Mouse (Mus musculus) limb, embryonic 13.5 days (tissue): ENCODE data around the gene Olfr293. TPM values are rescaled to one million over a fixed set of nuclear protein-coding genes. Genes with fewer than 3 reads are reported as not detected.

Experiments
- ATAC-seq: fragments of 200-750 bp; cut with Nextera tagmentation; 2 replicates; pipeline ENCODE4 v1.8.0; 2017; ENCODE audit warnings: low read depth, moderate number of reproducible peaks, moderate TSS enrichment; ENCODE audit not compliant: low FRiP score
- H3K27ac ChIP-seq: fragments of 300-500 bp; sonication (generic); 2 replicates; pipeline ENCODE4 v1.5.1; 2015; ENCODE audit warnings: inconsistent platforms, mild to moderate bottlenecking, moderate library complexity
- H3K27me3 ChIP-seq: fragments of 300-500 bp; sonication (generic); 2 replicates; pipeline ENCODE4 v1.6.1; 2015; ENCODE audit warnings: mild to moderate bottlenecking, inconsistent platforms
- H3K36me3 ChIP-seq: fragments of 300-500 bp; sonication (generic); 2 replicates; pipeline ENCODE4 v1.6.1; 2015; ENCODE audit warnings: inconsistent platforms, mild to moderate bottlenecking, moderate library complexity
- H3K4me1 ChIP-seq: fragments of 300-500 bp; sonication (generic); 2 replicates; pipeline ENCODE4 v1.6.1; 2015; ENCODE audit warnings: inconsistent platforms
- H3K4me2 ChIP-seq: fragments of 300-500 bp; sonication (generic); replicated peaks from 2 replicates; pipeline ENCODE4 v1.6.1; 2015; ENCODE audit warnings: inconsistent platforms, mild to moderate bottlenecking, moderate library complexity
- H3K4me3 ChIP-seq: fragments of 300-500 bp; sonication (generic); 2 replicates; pipeline ENCODE4 v1.5.1; 2015; ENCODE audit warnings: moderate library complexity, mild to moderate bottlenecking, inconsistent platforms
- H3K9ac ChIP-seq: fragments of 300-500 bp; sonication (generic); 2 replicates; pipeline ENCODE4 v1.6.1; 2015; ENCODE audit warnings: mild to moderate bottlenecking, inconsistent platforms
- H3K9me3 ChIP-seq: fragments of 300-500 bp; sonication (generic); 2 replicates; pipeline ENCODE4 v1.6.1; 2016; ENCODE audit warnings: inconsistent platforms
- WGBS: fragments of 180-500 bp; shearing (Covaris S2); methylation state at CpG from one replicate; pipeline ENCODE4 v1.1.7; 2015; 5-methylcytosine and 5-hydroxymethylcytosine counted together
- polyA plus RNA-seq: library from polyadenylated mRNA; unstranded; fragments of >200 nt; fragmentation: Nextera tagmentation; extraction: Ambion mirVana; gene quantifications from 2 replicates; pipeline ENCODE4 v1.2.1, GENCODE M21; 2015

Gene Olfr293
- polyA plus RNA-seq, result not detected in 2 replicates

DNA sequence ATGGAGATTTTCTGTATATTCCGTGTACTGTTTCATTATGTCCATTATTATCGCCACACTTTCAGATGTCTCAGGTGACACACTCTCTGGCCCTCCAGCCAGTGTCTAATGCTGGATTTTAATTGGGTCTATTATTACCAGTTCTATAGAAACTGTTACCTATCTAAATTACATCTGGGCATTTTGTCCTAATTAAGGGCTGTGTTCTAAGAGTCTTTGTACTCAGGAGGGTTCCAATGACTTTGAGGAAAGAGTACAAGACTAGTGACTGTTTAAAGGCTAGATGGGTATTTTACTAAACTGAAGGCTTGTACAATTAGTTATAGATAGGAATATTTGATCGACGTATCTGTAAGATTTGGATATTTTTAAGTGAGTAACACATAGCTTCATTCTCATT is at the start of gene Olfr293:
TSS of gene Olfr293 (plus strand) at position 301 of the 400 bp plus-strand sequence.
- Histone ChIP-seq H3K4me2 (no peak within 1 kb of the TSS), H3K36me3 (no peaks in the 10 kb centered on the region), H3K27ac (no peak within 1 kb of the TSS), H3K9ac (no peak within 1 kb of the TSS), H3K4me1 (no peaks in the 10 kb centered on the region), H3K4me3 (no peak within 1 kb of the TSS), H3K27me3 (no peaks in the 10 kb centered on the region), H3K9me3 (no peaks in the 10 kb centered on the region)
- ATAC-seq, result no peak
- 86% methylated on average over 4 of the region's 4 CpGs for WGBS

DNA sequence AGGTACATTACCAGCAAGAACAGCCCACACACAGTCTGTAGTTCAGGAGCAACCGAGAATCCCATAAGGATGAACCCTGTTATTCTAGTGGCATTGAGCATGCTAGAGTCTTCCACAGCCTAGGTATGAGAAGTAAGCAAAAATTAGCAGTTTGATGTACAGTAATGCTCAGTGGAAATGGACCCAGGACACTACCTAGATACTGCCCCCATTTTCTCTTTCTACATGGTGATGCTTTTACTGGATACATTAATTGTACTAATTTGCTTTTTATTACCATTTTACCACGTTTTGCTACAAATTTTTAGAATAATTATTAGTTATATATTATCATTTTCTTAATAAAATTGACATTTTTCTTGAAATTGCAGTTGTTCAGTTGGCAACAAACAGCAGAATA is 32.3 kb upstream of the Olfr293 start, which contains the start of gene Olfr294:
TSS of gene Olfr294 (minus strand) at position 101 of the 400 bp plus-strand sequence.
- no peak for ATAC-seq
- H3K4me2 ChIP-seq, result no peak within 1 kb of the TSS
- H3K27me3 ChIP-seq, result no peaks in the 10 kb centered on the region
- H3K27ac ChIP-seq, result no peak within 1 kb of the TSS
- H3K4me3 ChIP-seq, result no peak within 1 kb of the TSS
- no peaks in the 10 kb centered on the region for H3K36me3 ChIP-seq
- 58% methylated on average over 2 of the region's 2 CpGs for WGBS
- H3K9ac ChIP-seq, result no peak within 1 kb of the TSS
- no peaks in the 10 kb centered on the region for H3K9me3 ChIP-seq
- no peaks in the 10 kb centered on the region for H3K4me1 ChIP-seq

DNA sequence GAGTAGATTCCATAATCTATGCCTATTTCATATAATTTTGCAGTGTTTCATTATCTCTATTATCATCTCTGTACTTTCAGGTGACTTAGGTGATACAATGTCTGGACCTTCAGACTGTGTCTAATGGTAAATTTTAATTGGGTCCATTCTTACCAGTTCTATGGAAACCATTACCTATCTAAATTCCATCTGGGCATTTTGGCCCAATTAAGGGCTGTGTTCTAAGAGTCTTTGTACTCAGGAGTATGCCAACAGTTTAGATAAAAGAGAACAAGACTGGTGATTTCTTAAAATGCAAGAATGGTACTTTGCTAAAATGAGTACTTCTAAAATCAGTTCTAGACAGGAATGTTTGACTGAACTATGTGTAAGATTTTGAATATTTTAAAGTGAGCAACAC is 39.2 kb downstream of the Olfr293 start, which contains the start of gene Olfr292:
TSS of gene Olfr292 (plus strand) at position 301 of the 400 bp plus-strand sequence.
- Histone ChIP-seq H3K27me3 (no peaks in the 10 kb centered on the region), H3K36me3 (no peaks in the 10 kb centered on the region), H3K27ac (no peak within 1 kb of the TSS), H3K4me3 (no peak within 1 kb of the TSS), H3K9ac (no peak within 1 kb of the TSS), H3K4me2 (no peak within 1 kb of the TSS), H3K9me3 (no peaks in the 10 kb centered on the region), H3K4me1 (no peaks in the 10 kb centered on the region)
- ATAC-seq, result no peak

Other genes starting within 250 kb of the Olfr293 start
- gene Olfr301, start 245.2 kb upstream of the Olfr293 start, polyA plus RNA-seq, result not detected in 2 replicates
- gene Olfr299, start 189.1 kb upstream of the Olfr293 start, polyA plus RNA-seq, result not detected in 2 replicates
- gene Olfr298, start 156.6 kb upstream of the Olfr293 start, polyA plus RNA-seq, result not detected in 2 replicates
- not detected in 2 replicates for gene Olfr297, start 129.1 kb upstream of the Olfr293 start, polyA plus RNA-seq
- gene Olfr295, start 65.2 kb upstream of the Olfr293 start, polyA plus RNA-seq, result not detected in 2 replicates
- not detected in 2 replicates for gene Olfr294, start 32.4 kb upstream of the Olfr293 start, polyA plus RNA-seq
- not detected in 2 replicates for gene Olfr292, start 39.3 kb downstream of the Olfr293 start, polyA plus RNA-seq
- gene Folh1, start 126.9 kb downstream of the Olfr293 start, polyA plus RNA-seq, result 0.09 and 0.11 TPM in 2 replicates
- not detected in 2 replicates for gene Vmn2r77, start 146.0 kb downstream of the Olfr293 start, polyA plus RNA-seq